Mouse (Mus musculus) R1 (cell line): ENCODE results near the gene Slc22a21.
"Not testable (repeated sequence)": the region's sequence is repeated elsewhere in the genome, so short reads cannot be mapped to it uniquely, and the experiment has no call there.

Experiments used
- DNase-seq: peaks from one replicate; pipeline ENCODE4 v3.0.0-alpha.2; 2018; ENCODE audit warnings: low read depth, low spot score

Gene Slc22a21

GRCm38 (mm10) chr11:53979788-53980621, at the start of gene Slc22a21:
TSS of gene Slc22a21 (minus strand) at chr11:53980332.
- DNase-seq, result peak; percentile 92

- DNase-seq, result no peak
Observed at GRCm38 (mm10) chr11:54028997-54029396, 48.9 kb upstream of the Slc22a21 start.

- DNase-seq, result peak; percentile 41
Observed at GRCm38 (mm10) chr11:54028044-54028951, 48.2 kb upstream of the Slc22a21 start, which contains the start of gene Slc22a4. TSS of gene Slc22a4 (minus strand) at chr11:54028090.

- DNase-seq, result peak; percentile 21
Observed at GRCm38 (mm10) chr11:54027131-54028043, 47.3 kb upstream of the Slc22a21 start.

- no peak for DNase-seq
Observed at GRCm38 (mm10) chr11:54026491-54027041, 46.4 kb upstream of the Slc22a21 start.

- DNase-seq, result no peak
Observed at GRCm38 (mm10) chr11:54021396-54022093, 41.4 kb upstream of the Slc22a21 start.

GRCm38 (mm10) chr11:54018893-54019732, 39.0 kb upstream of the Slc22a21 start:
- no peak for DNase-seq

- DNase-seq, result no peak
Observed at GRCm38 (mm10) chr11:54017596-54017995, 37.5 kb upstream of the Slc22a21 start.

- no peak for DNase-seq
Observed at GRCm38 (mm10) chr11:54016051-54016450, 35.9 kb upstream of the Slc22a21 start.

- DNase-seq, result no peak
Observed at GRCm38 (mm10) chr11:54012961-54013360, 32.8 kb upstream of the Slc22a21 start.

- DNase-seq, result no peak
Observed at GRCm38 (mm10) chr11:54011255-54011654, 31.1 kb upstream of the Slc22a21 start.

GRCm38 (mm10) chr11:54008416-54008920, 28.3 kb upstream of the Slc22a21 start:
- no peak for DNase-seq

- DNase-seq, result no peak
Observed at GRCm38 (mm10) chr11:54007717-54008116, 27.6 kb upstream of the Slc22a21 start.

GRCm38 (mm10) chr11:54006901-54007300, 26.8 kb upstream of the Slc22a21 start:
- no peak for DNase-seq

- not testable (repeated sequence) for DNase-seq
Observed at GRCm38 (mm10) chr11:54006362-54006761, 26.2 kb upstream of the Slc22a21 start.

- DNase-seq, result no peak
Observed at GRCm38 (mm10) chr11:54004734-54005133, 24.6 kb upstream of the Slc22a21 start.

- no peak for DNase-seq
Observed at GRCm38 (mm10) chr11:54004221-54004620, 24.1 kb upstream of the Slc22a21 start.

GRCm38 (mm10) chr11:54002761-54003717, 22.9 kb upstream of the Slc22a21 start:
- DNase-seq, result peak; percentile 71
